Mouse (Mus musculus) lung, embryonic 14.5 days (tissue): ENCODE results near the gene Hmgb2. TPM values are rescaled to one million over a fixed set of nuclear protein-coding genes. Genes with fewer than 3 reads are reported as not detected.
A peak's percentile ranks its signal among the peaks of the same experiment; 100 is the strongest.

Source experiments
- ATAC-seq: fragments of 200-750 bp; cut with Nextera tagmentation; 2 replicates; pipeline ENCODE4 v1.8.0; 2017; ENCODE audit warnings: mild to moderate bottlenecking, moderate TSS enrichment, moderate library complexity; ENCODE audit not compliant: insufficient read depth
- DNase-seq: peaks from one replicate; pipeline ENCODE4 v3.0.0-alpha.2; 2015
- H3K27ac ChIP-seq: fragments of 300-500 bp; sonication (generic); 2 replicates; pipeline ENCODE4 v1.5.1; 2014; ENCODE audit warnings: low read depth, mild to moderate bottlenecking, moderate library complexity
- H3K27me3 ChIP-seq: fragments of 300-500 bp; sonication (generic); 2 replicates; pipeline ENCODE4 v1.6.1; 2014; ENCODE audit warnings: low read length, control low read depth; ENCODE audit not compliant: insufficient read depth
- H3K36me3 ChIP-seq: fragments of 300-500 bp; sonication (generic); 2 replicates; pipeline ENCODE4 v1.6.1; 2014; ENCODE audit warnings: control low read depth; ENCODE audit not compliant: insufficient read depth
- H3K4me1 ChIP-seq: fragments of 300-500 bp; sonication (generic); 2 replicates; pipeline ENCODE4 v1.6.1; 2014; ENCODE audit warnings: antibody characterized with exemption, control low read depth; ENCODE audit not compliant: insufficient read depth
- H3K4me2 ChIP-seq: fragments of 300-500 bp; sonication (generic); 2 replicates; pipeline ENCODE4 v1.6.1; 2014; ENCODE audit warnings: mild to moderate bottlenecking
- H3K4me3 ChIP-seq: fragments of 300-500 bp; sonication (generic); 2 replicates; pipeline ENCODE4 v1.5.1; 2014; ENCODE audit warnings: low read depth, low read length
- H3K9ac ChIP-seq: fragments of 300-500 bp; sonication (generic); 2 replicates; pipeline ENCODE4 v1.6.1; 2014
- H3K9me3 ChIP-seq: fragments of 300-500 bp; sonication (generic); 2 replicates; pipeline ENCODE4 v1.6.1; 2016; ENCODE audit warnings: low read depth, low read length, control low read depth
- CTCF ChIP-seq: IDR thresholded peaks from 2 replicates; pipeline ENCODE4 v1.5.1; 2016; ENCODE audit warnings: antibody characterized with exemption, low read depth
- WGBS: fragments of 180-500 bp; shearing (Covaris S2); extraction: QIAGEN DNeasy Blood & Tissue Kit; methylation state at CpG from one replicate; pipeline ENCODE4 v1.1.7; 2014; 5-methylcytosine and 5-hydroxymethylcytosine counted together
- polyA plus RNA-seq: library from polyadenylated mRNA; unstranded; fragments of >200 nt; fragmentation: Nextera tagmentation; extraction: Ambion mirVana; gene quantifications from 2 replicates; pipeline ENCODE4 v1.2.1, GENCODE M21; 2014

The Hmgb2 gene
- polyA plus RNA-seq, 1 experiment from 2014 or later: 503 TPM

DNA sequence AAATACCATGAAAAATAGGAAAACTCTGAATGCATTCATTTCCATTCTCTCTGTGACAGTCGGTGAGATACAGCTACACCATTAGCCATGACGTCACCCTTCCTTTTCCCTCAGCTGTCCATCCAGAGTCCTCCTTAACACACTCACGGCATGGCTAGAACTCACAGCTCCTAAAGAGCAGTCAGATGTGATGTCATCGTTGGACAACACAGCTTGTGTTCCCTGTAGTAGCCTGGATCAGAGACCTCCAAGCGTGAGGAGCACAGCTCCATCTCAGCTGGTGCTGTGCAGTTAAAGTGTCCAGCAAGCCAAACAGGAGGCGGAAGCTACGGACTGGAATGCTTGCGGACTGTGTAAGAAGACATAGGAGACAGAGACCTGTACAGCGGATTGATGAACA, 49.2 kb downstream of the Hmgb2 start:
- DNase-seq (no peak), ATAC-seq (no peak)
- H3K27ac ChIP-seq: no peak overlapping the region
- no peak overlapping the region for H3K4me3 ChIP-seq
- no peaks in the 10 kb centered on the region for H3K9me3 ChIP-seq
- H3K27me3 ChIP-seq: no peaks in the 10 kb centered on the region
- no peak for TF ChIP-seq CTCF
- WGBS: 79% methylated on average over 9 of the region's 9 CpGs
- H3K4me2 ChIP-seq: no peak overlapping the region
- no peaks in the 10 kb centered on the region for H3K36me3 ChIP-seq
- H3K4me1 ChIP-seq: no peaks in the 10 kb centered on the region
- no peak overlapping the region for H3K9ac ChIP-seq

DNA sequence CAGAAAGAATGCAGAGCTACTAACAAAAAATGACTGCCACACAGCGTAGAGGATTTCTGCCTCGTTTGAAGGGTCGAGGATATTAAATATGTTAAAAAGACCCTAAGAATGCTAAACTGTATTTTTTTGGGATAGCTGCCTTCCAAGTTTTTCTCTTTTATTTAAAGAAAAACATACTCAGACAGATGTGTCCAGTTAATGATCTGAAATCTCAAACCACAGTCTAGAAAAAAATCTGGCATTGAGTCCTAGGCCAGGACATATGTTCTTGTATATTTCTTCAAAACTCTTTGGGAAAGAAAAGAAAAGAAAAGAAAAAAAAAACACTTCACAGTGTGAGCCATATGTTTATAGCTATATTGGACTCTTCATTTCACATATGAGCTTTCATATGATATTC, 51.0 kb downstream of the Hmgb2 start:
- H3K4me1 ChIP-seq: no peaks in the 10 kb centered on the region
- H3K36me3 ChIP-seq: no peaks in the 10 kb centered on the region
- no peak overlapping the region for H3K4me3 ChIP-seq
- H3K9ac ChIP-seq: no peak overlapping the region
- H3K27me3 ChIP-seq: no peaks in the 10 kb centered on the region
- H3K4me2 ChIP-seq: no peak overlapping the region
- ATAC-seq (no peak), DNase-seq (peak; percentile 72)
- no peak for TF ChIP-seq CTCF
- H3K9me3 ChIP-seq: no peaks in the 10 kb centered on the region
- WGBS: 47% methylated on average over 3 of the region's 3 CpGs
- H3K27ac ChIP-seq: no peak overlapping the region; the same call in 1 of the 2 replicates

DNA sequence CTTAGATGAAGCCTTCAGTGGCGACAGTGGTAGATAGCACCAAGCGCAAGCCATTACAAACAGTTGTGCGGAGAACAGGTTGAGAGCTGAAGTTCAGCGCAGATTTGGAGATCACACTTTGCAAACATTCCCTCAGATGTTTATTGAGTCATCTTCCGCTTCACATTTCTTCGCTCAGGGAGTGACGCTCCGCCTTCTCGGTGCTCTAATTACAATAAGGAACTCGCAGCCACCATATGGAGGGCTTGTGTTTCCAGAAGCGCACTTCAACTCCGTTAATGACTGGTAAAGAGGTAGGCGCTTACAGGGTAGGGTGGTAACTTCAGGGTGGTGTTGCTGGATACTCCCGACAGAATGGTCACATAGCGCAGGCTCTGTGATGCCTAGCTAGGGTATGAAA, 52.0 kb downstream of the Hmgb2 start:
- Histone ChIP-seq H3K36me3 (no peaks in the 10 kb centered on the region), H3K27ac (no peak overlapping the region), H3K4me3 (no peak overlapping the region), H3K9me3 (no peaks in the 10 kb centered on the region), H3K4me1 (no peaks in the 10 kb centered on the region), H3K4me2 (no peak overlapping the region), H3K27me3 (no peaks in the 10 kb centered on the region), H3K9ac (no peak overlapping the region)
- 81% methylated on average over 15 of the region's 15 CpGs for WGBS
- DNase-seq (no peak), ATAC-seq (no peak)
- no peak for TF ChIP-seq CTCF

DNA sequence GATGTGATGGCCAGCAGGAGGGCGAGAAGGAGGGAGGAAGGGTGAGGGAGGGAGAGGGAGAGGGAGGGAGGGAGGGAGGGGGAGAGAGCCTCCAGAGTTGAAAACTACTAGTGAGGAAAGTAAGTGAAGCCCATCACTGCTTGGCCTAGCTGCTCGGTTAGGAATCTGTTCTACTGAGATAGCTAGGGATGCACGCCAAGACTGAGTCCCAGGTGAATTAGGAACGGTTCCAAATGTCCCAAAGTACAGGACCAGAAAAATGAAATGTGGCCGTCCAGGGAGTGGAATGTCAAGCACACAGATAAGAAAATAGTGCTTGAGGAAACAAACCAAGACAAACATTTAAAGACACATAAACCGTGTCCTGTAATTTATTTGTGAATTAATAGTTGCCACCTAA, 53.3 kb downstream of the Hmgb2 start:
- H3K9me3 ChIP-seq: no peaks in the 10 kb centered on the region
- no peak overlapping the region for H3K4me2 ChIP-seq
- H3K4me1 ChIP-seq: no peaks in the 10 kb centered on the region; the same call in 1 of the 2 replicates
- DNase-seq (no peak), ATAC-seq (no peak)
- H3K4me3 ChIP-seq: no peak overlapping the region
- no peak overlapping the region for H3K9ac ChIP-seq
- no peak overlapping the region for H3K27ac ChIP-seq
- no peaks in the 10 kb centered on the region for H3K36me3 ChIP-seq
- WGBS: 55% methylated on average over 6 of the region's 6 CpGs
- H3K27me3 ChIP-seq: no peaks in the 10 kb centered on the region
- no peak for TF ChIP-seq CTCF

Other genes with a start within 250 kb of the Hmgb2 start
- 0.16 and 0.24 TPM in 2 replicates for gene Hand2, start 190.9 kb upstream of the Hmgb2 start, polyA plus RNA-seq
- 0.46 and 0.95 TPM in 2 replicates for gene Scrg1, start 56.0 kb upstream of the Hmgb2 start, polyA plus RNA-seq
- gene Sap30, start 24.0 kb upstream of the Hmgb2 start, polyA plus RNA-seq: 39.3 and 47.4 TPM in 2 replicates
- 14.4 and 15.1 TPM in 2 replicates for gene Galnt7, start 141.1 kb downstream of the Hmgb2 start, polyA plus RNA-seq